Mouse (Mus musculus) neural tube, embryonic 15.5 days (tissue): Measurements from ENCODE around the gene Tab2. TPM values are rescaled to one million over a fixed set of nuclear protein-coding genes. Genes with fewer than 3 reads are reported as not detected.

ENCODE experiments used
- ATAC-seq: fragments of 200-750 bp; cut with Nextera tagmentation; 2 replicates; pipeline ENCODE4 v1.8.0; 2017; ENCODE audit warnings: mild to moderate bottlenecking, moderate TSS enrichment, moderate library complexity; ENCODE audit not compliant: low FRiP score
- H3K27ac ChIP-seq: fragments of 300-500 bp; sonication (generic); replicated peaks from 2 replicates; pipeline ENCODE4 v1.5.1; 2015; ENCODE audit warnings: mild to moderate bottlenecking, inconsistent platforms
- H3K27me3 ChIP-seq: fragments of 300-500 bp; sonication (generic); replicated peaks from 2 replicates; pipeline ENCODE4 v1.6.1; 2015; ENCODE audit warnings: inconsistent platforms
- H3K36me3 ChIP-seq: fragments of 300-500 bp; sonication (generic); 2 replicates; pipeline ENCODE4 v1.6.1; 2015; ENCODE audit warnings: inconsistent platforms
- H3K4me1 ChIP-seq: fragments of 300-500 bp; sonication (generic); 2 replicates; pipeline ENCODE4 v1.6.1; 2015; ENCODE audit warnings: inconsistent platforms
- H3K4me2 ChIP-seq: fragments of 300-500 bp; sonication (generic); 2 replicates; pipeline ENCODE4 v1.6.1; 2015; ENCODE audit warnings: inconsistent platforms, mild to moderate bottlenecking, moderate library complexity
- H3K4me3 ChIP-seq: fragments of 300-500 bp; sonication (generic); replicated peaks from 2 replicates; pipeline ENCODE4 v1.5.1; 2015; ENCODE audit warnings: mild to moderate bottlenecking, inconsistent platforms
- H3K9ac ChIP-seq: fragments of 300-500 bp; sonication (generic); replicated peaks from 2 replicates; pipeline ENCODE4 v1.6.1; 2015; ENCODE audit warnings: mild to moderate bottlenecking, inconsistent platforms
- H3K9me3 ChIP-seq: fragments of 300-500 bp; sonication (generic); replicated peaks from 2 replicates; pipeline ENCODE4 v1.6.1; 2016; ENCODE audit warnings: inconsistent platforms
- WGBS: fragments of 180-500 bp; shearing (Covaris S2); methylation state at CpG from one replicate; pipeline ENCODE4 v1.1.7; 2015; ENCODE audit warnings: mixed read lengths; 5-methylcytosine and 5-hydroxymethylcytosine counted together
- polyA plus RNA-seq: library from polyadenylated mRNA; unstranded; fragments of >200 nt; fragmentation: Nextera tagmentation; extraction: Ambion mirVana; gene quantifications from 2 replicates; pipeline ENCODE4 v1.2.1, GENCODE M21; 2015

Gene Tab2
- polyA plus RNA-seq: 12.1 and 13.5 TPM in 2 replicates

DNA sequence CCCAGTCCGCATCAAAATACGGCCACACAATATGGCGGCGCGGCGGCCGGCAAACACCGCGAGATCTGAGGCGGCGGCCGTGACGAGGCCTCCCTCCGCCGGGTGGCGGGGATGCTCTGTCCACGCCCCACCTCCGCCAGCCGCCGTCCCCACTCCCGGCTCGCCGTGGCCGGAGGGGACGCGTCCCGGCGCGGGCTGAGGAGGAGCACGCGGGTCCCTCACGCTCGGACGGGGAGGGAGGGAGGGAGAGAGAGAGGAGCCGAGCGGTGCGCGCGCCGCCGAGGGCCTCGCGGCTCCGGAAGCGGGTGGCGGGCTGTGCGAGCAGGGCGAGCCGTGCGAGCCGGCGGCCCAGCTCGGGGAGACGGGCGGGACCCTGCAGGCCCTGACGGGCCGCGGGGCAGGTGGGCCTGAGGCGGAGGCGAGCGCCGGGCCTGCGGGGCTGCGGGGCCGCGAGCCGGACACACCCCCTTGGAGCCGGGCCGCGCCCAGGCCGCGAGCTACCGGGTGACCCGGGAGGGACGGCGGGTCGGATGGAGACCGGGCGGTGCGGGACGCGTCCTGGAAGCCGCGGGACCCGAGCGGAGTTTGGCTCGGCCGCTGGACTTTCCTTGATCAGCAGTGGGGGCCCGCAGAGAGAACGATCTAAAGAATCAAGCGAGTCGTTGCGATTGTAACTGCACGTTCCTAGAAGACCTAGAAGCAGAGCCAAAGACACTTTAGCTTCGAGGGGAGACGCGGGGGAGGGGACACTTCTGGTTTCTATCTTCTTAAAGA lies at the start of gene Tab2:
Gene Tab2, minus strand, starts transcription at position 3 of the 774 bp plus-strand sequence.
- peak within 1 kb of the TSS; percentile 97 for H3K9ac ChIP-seq
- no peaks in the 10 kb centered on the region for H3K36me3 ChIP-seq
- WGBS: under 1% methylated on average over 87 of the region's 97 CpGs
- H3K27ac ChIP-seq: peak within 1 kb of the TSS; percentile 98
- H3K27me3 ChIP-seq: no peaks in the 10 kb centered on the region
- H3K4me3 ChIP-seq: peak within 1 kb of the TSS; percentile 96
- peak within 1 kb of the TSS; percentile 72 for H3K4me2 ChIP-seq
- H3K4me1 ChIP-seq: peaks cover 16% of the 10 kb centered on the region
- H3K9me3 ChIP-seq: no peaks in the 10 kb centered on the region
- ATAC-seq: peak; percentile 97

GRCm38 (mm10) chr10:7992258-7992919 lies 36.4 kb upstream of the Tab2 start:
- Histone ChIP-seq H3K9ac (no peak overlapping the region), H3K9me3 (no peaks in the 10 kb centered on the region), H3K4me3 (no peak overlapping the region), H3K4me2 (no peak overlapping the region), H3K27ac (no peak overlapping the region), H3K4me1 (no peaks in the 10 kb centered on the region), H3K36me3 (no peaks in the 10 kb centered on the region), H3K27me3 (no peaks in the 10 kb centered on the region)
- ATAC-seq: no peak
- 86% methylated on average over 10 of the region's 10 CpGs for WGBS

DNA sequence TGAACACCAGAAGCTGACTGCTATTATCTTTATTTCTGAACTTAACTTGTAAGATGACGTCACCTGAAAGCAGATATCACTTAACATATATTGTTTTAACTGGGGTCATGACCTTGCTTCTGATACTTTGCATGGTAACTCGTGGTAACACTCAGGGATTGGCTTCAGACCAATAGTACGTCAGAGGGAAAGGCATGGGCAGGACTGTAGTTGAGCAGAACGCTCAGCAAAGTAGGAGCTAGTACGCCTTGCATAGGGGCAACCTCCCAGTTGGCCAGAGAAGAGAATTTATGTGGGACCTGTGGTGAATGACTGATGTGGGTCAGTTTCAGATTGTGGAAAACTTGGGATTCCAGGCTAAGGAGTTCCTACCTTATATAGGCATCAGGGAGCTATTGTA lies 35.6 kb upstream of the Tab2 start:
- no peak for ATAC-seq
- Histone ChIP-seq H3K4me1 (no peaks in the 10 kb centered on the region), H3K27ac (no peak overlapping the region), H3K9me3 (no peaks in the 10 kb centered on the region), H3K27me3 (no peaks in the 10 kb centered on the region), H3K9ac (no peak overlapping the region), H3K4me3 (no peak overlapping the region), H3K36me3 (no peaks in the 10 kb centered on the region), H3K4me2 (no peak overlapping the region)
- WGBS: 81% methylated on average over 5 of the region's 5 CpGs

- H3K27me3 ChIP-seq: no peaks in the 10 kb centered on the region
- no peaks in the 10 kb centered on the region for H3K4me1 ChIP-seq
- H3K4me2 ChIP-seq: no peak overlapping the region
- H3K27ac ChIP-seq: no peak overlapping the region
- WGBS: 91% methylated on average over 8 of the region's 8 CpGs
- H3K9ac ChIP-seq: no peak overlapping the region
- no peak overlapping the region for H3K4me3 ChIP-seq
- H3K36me3 ChIP-seq: no peaks in the 10 kb centered on the region
- no peak for ATAC-seq
- no peaks in the 10 kb centered on the region for H3K9me3 ChIP-seq
Observed at GRCm38 (mm10) chr10:7987521-7987920, 31.5 kb upstream of the Tab2 start.

GRCm38 (mm10) chr10:7976462-7976861 lies 20.4 kb upstream of the Tab2 start:
- H3K27me3 ChIP-seq: no peaks in the 10 kb centered on the region
- H3K27ac ChIP-seq: no peak overlapping the region
- no peak for ATAC-seq
- H3K4me2 ChIP-seq: no peak overlapping the region
- no peaks in the 10 kb centered on the region for H3K4me1 ChIP-seq
- no peaks in the 10 kb centered on the region for H3K36me3 ChIP-seq
- no peak overlapping the region for H3K9ac ChIP-seq
- 93% methylated on average over 9 of the region's 9 CpGs for WGBS
- no peak overlapping the region for H3K4me3 ChIP-seq
- H3K9me3 ChIP-seq: no peaks in the 10 kb centered on the region

GRCm38 (mm10) chr10:7968747-7969280 lies 12.8 kb upstream of the Tab2 start:
- H3K9me3 ChIP-seq: no peaks in the 10 kb centered on the region
- H3K4me3 ChIP-seq: no peak overlapping the region
- WGBS: 97% methylated on average over 2 of the region's 2 CpGs
- no peak for ATAC-seq
- H3K27me3 ChIP-seq: no peaks in the 10 kb centered on the region
- no peaks in the 10 kb centered on the region for H3K36me3 ChIP-seq
- no peak overlapping the region for H3K27ac ChIP-seq
- H3K4me2 ChIP-seq: no peak overlapping the region
- no peaks in the 10 kb centered on the region for H3K4me1 ChIP-seq
- no peak overlapping the region for H3K9ac ChIP-seq

- H3K27ac ChIP-seq: no peak overlapping the region
- no peaks in the 10 kb centered on the region for H3K4me1 ChIP-seq
- no peaks in the 10 kb centered on the region for H3K27me3 ChIP-seq
- H3K4me3 ChIP-seq: no peak overlapping the region
- no peak overlapping the region for H3K4me2 ChIP-seq
- no peak overlapping the region for H3K9ac ChIP-seq
- no peak for ATAC-seq
- 90% methylated on average over 3 of the region's 3 CpGs for WGBS
- no peaks in the 10 kb centered on the region for H3K36me3 ChIP-seq
- H3K9me3 ChIP-seq: no peaks in the 10 kb centered on the region
Observed at GRCm38 (mm10) chr10:7967096-7967495, 11.1 kb upstream of the Tab2 start.

DNA sequence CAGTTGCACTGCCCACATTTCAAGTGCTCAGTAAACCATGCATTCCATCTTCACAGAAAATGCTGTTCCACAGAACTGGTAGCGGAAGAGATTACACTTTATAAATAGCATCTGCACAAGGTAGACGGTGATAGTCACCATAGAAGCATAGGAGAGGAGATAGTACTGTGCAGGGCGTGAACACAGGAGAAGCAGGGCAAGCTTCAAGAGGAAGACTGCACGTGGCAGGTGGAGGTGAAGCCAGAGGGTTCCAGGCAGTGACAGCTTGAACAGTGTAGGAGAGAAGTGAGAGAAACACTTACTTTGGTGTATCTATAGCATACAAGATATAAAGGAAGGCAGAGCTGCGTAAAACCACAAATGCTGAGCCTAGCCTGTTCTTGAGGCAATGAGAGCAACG lies 3.0 kb upstream of the Tab2 start:
- no peaks in the 10 kb centered on the region for H3K27me3 ChIP-seq
- no peak overlapping the region for H3K4me3 ChIP-seq
- 78% methylated on average over 6 of the region's 6 CpGs for WGBS
- H3K27ac ChIP-seq: no peak overlapping the region
- no peak overlapping the region for H3K4me2 ChIP-seq
- H3K9ac ChIP-seq: no peak overlapping the region
- no peaks in the 10 kb centered on the region for H3K9me3 ChIP-seq
- H3K36me3 ChIP-seq: no peaks in the 10 kb centered on the region
- ATAC-seq: no peak
- H3K4me1 ChIP-seq: peaks cover 5% of the 10 kb centered on the region

- 0% methylated on average over 7 of the region's 76 CpGs for WGBS
- no peaks in the 10 kb centered on the region for H3K9me3 ChIP-seq
- H3K9ac ChIP-seq: peak overlapping the region; percentile 97
- no peaks in the 10 kb centered on the region for H3K36me3 ChIP-seq
- H3K27me3 ChIP-seq: no peaks in the 10 kb centered on the region
- peak; percentile 66; the same call in 1 of the 2 replicates for ATAC-seq
- H3K27ac ChIP-seq: peak overlapping the region; percentile 98
- peak overlapping the region; percentile 72 for H3K4me2 ChIP-seq
- H3K4me3 ChIP-seq: peak overlapping the region; percentile 96
- H3K4me1 ChIP-seq: peaks cover 20% of the 10 kb centered on the region
Observed at GRCm38 (mm10) chr10:7955634-7956121, 352 bp downstream of the Tab2 start.

- Histone ChIP-seq H3K4me3 (peak overlapping the region; percentile 96), H3K4me1 (peaks cover 21% of the 10 kb centered on the region), H3K36me3 (no peaks in the 10 kb centered on the region), H3K9me3 (no peaks in the 10 kb centered on the region), H3K9ac (peak overlapping the region; percentile 97), H3K27ac (peak overlapping the region; percentile 98), H3K27me3 (no peaks in the 10 kb centered on the region), H3K4me2 (peak overlapping the region; percentile 72)
- no peak; the same call in 1 of the 2 replicates for ATAC-seq
- WGBS: 0% methylated on average over 21 of the region's 31 CpGs
Observed at GRCm38 (mm10) chr10:7954989-7955633, 919 bp downstream of the Tab2 start.

DNA sequence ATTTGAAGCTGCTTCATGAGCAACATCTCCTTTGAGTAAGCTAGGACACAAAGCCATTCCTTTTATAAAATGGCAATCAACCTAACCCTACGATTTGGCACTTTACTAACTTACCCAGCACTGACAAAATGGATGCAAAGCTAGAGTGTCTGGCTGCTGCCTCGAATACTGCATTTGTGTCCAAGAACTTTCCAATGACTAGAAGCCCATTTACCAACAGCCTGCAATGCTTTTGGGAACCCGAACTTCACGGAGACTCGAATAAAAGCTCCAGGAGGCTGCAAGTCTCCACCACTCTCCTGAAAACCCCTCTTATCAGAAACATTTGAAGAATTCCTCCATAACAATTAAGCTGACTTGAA lies 1.4 kb downstream of the Tab2 start:
- ATAC-seq: no peak
- Histone ChIP-seq H3K27me3 (no peaks in the 10 kb centered on the region), H3K9me3 (no peaks in the 10 kb centered on the region), H3K27ac (peak overlapping the region; percentile 98), H3K4me2 (peak overlapping the region; percentile 72), H3K9ac (peak overlapping the region; percentile 97), H3K4me1 (peaks cover 21% of the 10 kb centered on the region), H3K36me3 (no peaks in the 10 kb centered on the region), H3K4me3 (peak overlapping the region; percentile 96)
- under 1% methylated on average over 5 of the region's 5 CpGs for WGBS
